Mouse (Mus musculus): ENCODE measurements at regions not wholly inside any gene's neighbourhood (a gene's known extent, or its start where the extent isn't known, plus 50 kb on each side); places are given as distances from the start of the nearest gene placed in this dataset.

GRCm38 (mm10) chr7:71458104-71458754, 106.9 kb upstream of the Gm10295 start:
- Histone ChIP-seq H3K27ac (ENCODE audit: low read depth, low read length) (no peak overlapping the region), H3K9me3 (ENCODE audit: control insufficient read depth, low read length) (no peaks in the 10 kb centered on the region), H3K4me2 (no peak overlapping the region), H3K9ac (ENCODE audit: low read depth, low read length) (no peak overlapping the region), H3K4me1 (replicated peaks; ENCODE audit: control insufficient read depth, insufficient read depth, low read length) (no peaks in the 10 kb centered on the region), H3K27me3 (replicated peaks; ENCODE audit: control insufficient read depth, insufficient read depth, low read length) (no peaks in the 10 kb centered on the region), H3K36me3 (ENCODE audit: control insufficient read depth, insufficient read depth, low read length) (no peaks in the 10 kb centered on the region), H3K4me3 (ENCODE audit: low read depth, low read length) (no peak overlapping the region)
- no peak for DNase-seq (ENCODE audit: low spot score)
- WGBS, result 69% methylated on average over 5 of the region's 5 CpGs
- ATAC-seq (replicated peaks; ENCODE audit: low FRiP score), result no peak

- no peaks in the 10 kb centered on the region for H3K27me3 ChIP-seq (replicated peaks; ENCODE audit: control insufficient read depth, insufficient read depth, low read length)
- H3K4me1 ChIP-seq (replicated peaks; ENCODE audit: control insufficient read depth, insufficient read depth, low read length), result no peaks in the 10 kb centered on the region
- ATAC-seq (replicated peaks; ENCODE audit: low FRiP score) (no peak), DNase-seq (ENCODE audit: low spot score) (no peak)
- H3K36me3 ChIP-seq (ENCODE audit: control insufficient read depth, insufficient read depth, low read length), result no peaks in the 10 kb centered on the region
- H3K4me3 ChIP-seq (ENCODE audit: low read depth, low read length), result no peak overlapping the region
- no peak overlapping the region for H3K27ac ChIP-seq (ENCODE audit: low read depth, low read length)
- no peak overlapping the region for H3K9ac ChIP-seq (ENCODE audit: low read depth, low read length)
- no peak overlapping the region for H3K4me2 ChIP-seq
- no peaks in the 10 kb centered on the region for H3K9me3 ChIP-seq (ENCODE audit: control insufficient read depth, low read length)
- 78% methylated on average over 4 of the region's 4 CpGs for WGBS
Observed at GRCm38 (mm10) chr7:71457409-71458103, 106.3 kb upstream of the Gm10295 start.

- H3K4me2 ChIP-seq, result peak overlapping the region; percentile 12; the same call in 1 of the 2 replicates
- no peaks in the 10 kb centered on the region for H3K36me3 ChIP-seq (ENCODE audit: control insufficient read depth, insufficient read depth, low read length)
- ATAC-seq (replicated peaks; ENCODE audit: low FRiP score) (no peak), DNase-seq (ENCODE audit: low spot score) (no peak)
- no peaks in the 10 kb centered on the region for H3K27me3 ChIP-seq (replicated peaks; ENCODE audit: control insufficient read depth, insufficient read depth, low read length)
- no peaks in the 10 kb centered on the region for H3K9me3 ChIP-seq (ENCODE audit: control insufficient read depth, low read length)
- H3K4me3 ChIP-seq (ENCODE audit: low read depth, low read length), result no peak overlapping the region
- H3K9ac ChIP-seq (ENCODE audit: low read depth, low read length), result no peak overlapping the region
- H3K4me1 ChIP-seq (replicated peaks; ENCODE audit: control insufficient read depth, insufficient read depth, low read length), result no peaks in the 10 kb centered on the region
- H3K27ac ChIP-seq (ENCODE audit: low read depth, low read length), result no peak overlapping the region
- WGBS, result 72% methylated on average over 13 of the region's 13 CpGs
Observed at GRCm38 (mm10) chr7:71456421-71456820, 105.1 kb upstream of the Gm10295 start.

- no peaks in the 10 kb centered on the region for H3K27me3 ChIP-seq (replicated peaks; ENCODE audit: control insufficient read depth, insufficient read depth, low read length)
- 80% methylated on average over 11 of the region's 11 CpGs for WGBS
- no peak overlapping the region for H3K27ac ChIP-seq (ENCODE audit: low read depth, low read length)
- H3K9me3 ChIP-seq (ENCODE audit: control insufficient read depth, low read length), result no peaks in the 10 kb centered on the region
- ATAC-seq (replicated peaks; ENCODE audit: low FRiP score) (no peak), DNase-seq (ENCODE audit: low spot score) (no peak)
- no peaks in the 10 kb centered on the region for H3K36me3 ChIP-seq (ENCODE audit: control insufficient read depth, insufficient read depth, low read length)
- no peak overlapping the region for H3K4me3 ChIP-seq (ENCODE audit: low read depth, low read length)
- no peaks in the 10 kb centered on the region for H3K4me1 ChIP-seq (replicated peaks; ENCODE audit: control insufficient read depth, insufficient read depth, low read length)
- H3K9ac ChIP-seq (ENCODE audit: low read depth, low read length), result no peak overlapping the region
- no peak overlapping the region for H3K4me2 ChIP-seq
Observed at GRCm38 (mm10) chr7:71440330-71441240, 89.3 kb upstream of the Gm10295 start.

- Histone ChIP-seq H3K9me3 (ENCODE audit: control insufficient read depth, low read length) (no peaks in the 10 kb centered on the region), H3K36me3 (ENCODE audit: control insufficient read depth, insufficient read depth, low read length) (no peaks in the 10 kb centered on the region), H3K4me3 (ENCODE audit: low read depth, low read length) (no peak overlapping the region), H3K4me1 (replicated peaks; ENCODE audit: control insufficient read depth, insufficient read depth, low read length) (no peaks in the 10 kb centered on the region), H3K27me3 (replicated peaks; ENCODE audit: control insufficient read depth, insufficient read depth, low read length) (no peaks in the 10 kb centered on the region), H3K27ac (ENCODE audit: low read depth, low read length) (no peak overlapping the region), H3K9ac (ENCODE audit: low read depth, low read length) (no peak overlapping the region), H3K4me2 (no peak overlapping the region)
- DNase-seq (ENCODE audit: low spot score), result no peak
- 81% methylated on average over 2 of the region's 2 CpGs for WGBS
- ATAC-seq (replicated peaks; ENCODE audit: low FRiP score), result no peak
Observed at GRCm38 (mm10) chr7:71425982-71426381, 74.7 kb upstream of the Gm10295 start.

- Histone ChIP-seq H3K27ac (ENCODE audit: low read depth, low read length) (no peak overlapping the region), H3K4me3 (ENCODE audit: low read depth, low read length) (no peak overlapping the region), H3K27me3 (replicated peaks; ENCODE audit: control insufficient read depth, insufficient read depth, low read length) (no peaks in the 10 kb centered on the region), H3K4me2 (no peak overlapping the region), H3K9me3 (ENCODE audit: control insufficient read depth, low read length) (no peaks in the 10 kb centered on the region), H3K36me3 (ENCODE audit: control insufficient read depth, insufficient read depth, low read length) (no peaks in the 10 kb centered on the region), H3K4me1 (replicated peaks; ENCODE audit: control insufficient read depth, insufficient read depth, low read length) (peaks cover 3% of the 10 kb centered on the region), H3K9ac (ENCODE audit: low read depth, low read length) (no peak overlapping the region)
- DNase-seq (ENCODE audit: low spot score) (no peak), ATAC-seq (replicated peaks; ENCODE audit: low FRiP score) (no peak)
- 54% methylated on average over 5 of the region's 5 CpGs for WGBS
Observed at GRCm38 (mm10) chr7:71419261-71419660, 68.0 kb upstream of the Gm10295 start.

GRCm38 (mm10) chr7:71418856-71419255, 67.6 kb upstream of the Gm10295 start:
- no peak overlapping the region for H3K4me2 ChIP-seq
- 54% methylated on average over 3 of the region's 3 CpGs for WGBS

GRCm38 (mm10) chr7:71414756-71415155, 63.5 kb upstream of the Gm10295 start:
- ATAC-seq (replicated peaks; ENCODE audit: low FRiP score), result no peak
- Histone ChIP-seq H3K9me3 (ENCODE audit: control insufficient read depth, low read length) (no peaks in the 10 kb centered on the region), H3K4me2 (no peak overlapping the region), H3K27me3 (replicated peaks; ENCODE audit: control insufficient read depth, insufficient read depth, low read length) (no peaks in the 10 kb centered on the region), H3K4me3 (ENCODE audit: low read depth, low read length) (no peak overlapping the region), H3K4me1 (replicated peaks; ENCODE audit: control insufficient read depth, insufficient read depth, low read length) (peaks cover 12% of the 10 kb centered on the region), H3K27ac (ENCODE audit: low read depth, low read length) (no peak overlapping the region), H3K36me3 (ENCODE audit: control insufficient read depth, insufficient read depth, low read length) (no peaks in the 10 kb centered on the region), H3K9ac (ENCODE audit: low read depth, low read length) (no peak overlapping the region)
- DNase-seq (ENCODE audit: low spot score), result no peak
- 58% methylated on average over 2 of the region's 2 CpGs for WGBS

More at GRCm38 (mm10) chr7:71418856-71419255, 67.6 kb upstream of the Gm10295 start:
- H3K4me3 ChIP-seq (ENCODE audit: low read depth, low read length), result no peak overlapping the region
- peaks cover 3% of the 10 kb centered on the region for H3K4me1 ChIP-seq (replicated peaks; ENCODE audit: control insufficient read depth, insufficient read depth, low read length)
- H3K9me3 ChIP-seq (ENCODE audit: control insufficient read depth, low read length), result no peaks in the 10 kb centered on the region
- no peak overlapping the region for H3K9ac ChIP-seq (ENCODE audit: low read depth, low read length)
- no peak for ATAC-seq (replicated peaks; ENCODE audit: low FRiP score)
- no peak overlapping the region for H3K27ac ChIP-seq (ENCODE audit: low read depth, low read length)
- H3K27me3 ChIP-seq (replicated peaks; ENCODE audit: control insufficient read depth, insufficient read depth, low read length), result no peaks in the 10 kb centered on the region
- no peak for DNase-seq (ENCODE audit: low spot score)
- no peaks in the 10 kb centered on the region for H3K36me3 ChIP-seq (ENCODE audit: control insufficient read depth, insufficient read depth, low read length)
